Mouse (Mus musculus): ENCODE measurements around the gene Mknk2.

- no peak for TF ChIP-seq CTCF (conservative IDR thresholded peaks at IDR 0.05; ENCODE audit: low read length)
- no peak for TF ChIP-seq POU5F1 (IDR thresholded peaks at IDR 0.05; ENCODE audit: borderline replicate concordance, low read length)
These were observed 27.6 kb upstream of the Mknk2 start for GRCm38 (mm10) chr10:80705479-80705878.
